Mouse (Mus musculus): ENCODE measurements at regions not wholly inside any gene's neighbourhood (a gene's known extent, or its start where the extent isn't known, plus 50 kb on each side); places are given as distances from the start of the nearest gene placed in this dataset.

GRCm38 (mm10) chr1:193626924-193627849 is 257.1 kb upstream of the Camk1g start:
- DNase-seq (ENCODE audit: low read depth, low spot score): no peak
- 75% methylated on average over 16 of the region's 16 CpGs for WGBS

GRCm38 (mm10) chr1:193625101-193625956 is 255.2 kb upstream of the Camk1g start:
- 27% methylated on average over 9 of the region's 9 CpGs for WGBS
- no peak for DNase-seq (ENCODE audit: low read depth, low spot score)

GRCm38 (mm10) chr1:193623571-193623970 is 253.5 kb upstream of the Camk1g start:
- DNase-seq (ENCODE audit: low read depth, low spot score): no peak
- WGBS: 49% methylated on average over 3 of the region's 3 CpGs

- 60% methylated on average over 8 of the region's 8 CpGs for WGBS
- DNase-seq (ENCODE audit: low read depth, low spot score): no peak
Measured at GRCm38 (mm10) chr1:193618250-193618649, 248.2 kb upstream of the Camk1g start.

GRCm38 (mm10) chr1:193610471-193610870 is 240.4 kb upstream of the Camk1g start:
- 73% methylated on average over 4 of the region's 4 CpGs for WGBS
- DNase-seq (ENCODE audit: low read depth, low spot score): no peak

- WGBS: 35% methylated on average over 4 of the region's 4 CpGs
- no peak for DNase-seq (ENCODE audit: low read depth, low spot score)
Measured at GRCm38 (mm10) chr1:193599895-193600294, 229.8 kb upstream of the Camk1g start.

GRCm38 (mm10) chr1:193599163-193599562 is 229.1 kb upstream of the Camk1g start:
- DNase-seq (ENCODE audit: low read depth, low spot score): no peak

GRCm38 (mm10) chr1:193590301-193590829 is 220.3 kb upstream of the Camk1g start:
- 35% methylated on average over 5 of the region's 5 CpGs for WGBS
- DNase-seq (ENCODE audit: low read depth, low spot score): no peak

More at GRCm38 (mm10) chr1:193599163-193599562, 229.1 kb upstream of the Camk1g start:
- 46% methylated on average over 1 of the region's 1 CpGs for WGBS

- 36% methylated on average over 12 of the region's 12 CpGs for WGBS
- peak; percentile 14 for DNase-seq (ENCODE audit: low read depth, low spot score)
Measured at GRCm38 (mm10) chr1:193588477-193589464, 218.7 kb upstream of the Camk1g start.

GRCm38 (mm10) chr1:193587317-193587716 is 217.2 kb upstream of the Camk1g start:
- no peak for DNase-seq (ENCODE audit: low read depth, low spot score)
- 81% methylated on average over 2 of the region's 2 CpGs for WGBS

GRCm38 (mm10) chr1:193586896-193587295 is 216.8 kb upstream of the Camk1g start:
- 66% methylated on average over 6 of the region's 6 CpGs for WGBS
- no peak for DNase-seq (ENCODE audit: low read depth, low spot score)

- no peak for DNase-seq (ENCODE audit: low read depth, low spot score)
- WGBS: 82% methylated on average over 2 of the region's 2 CpGs
Measured at GRCm38 (mm10) chr1:193583791-193584190, 213.7 kb upstream of the Camk1g start.

GRCm38 (mm10) chr1:193580393-193580792 is 210.3 kb upstream of the Camk1g start:
- 61% methylated on average over 4 of the region's 4 CpGs for WGBS
- DNase-seq (ENCODE audit: low read depth, low spot score): no peak

- DNase-seq (ENCODE audit: low read depth, low spot score): no peak
- 95% methylated on average over 3 of the region's 3 CpGs for WGBS
Measured at GRCm38 (mm10) chr1:193579671-193580070, 209.6 kb upstream of the Camk1g start.

- DNase-seq (ENCODE audit: low read depth, low spot score): no peak
- WGBS: 87% methylated on average over 2 of the region's 2 CpGs
Measured at GRCm38 (mm10) chr1:193578661-193579175, 208.6 kb upstream of the Camk1g start.

- WGBS: 51% methylated on average over 2 of the region's 2 CpGs
Measured at GRCm38 (mm10) chr1:193577821-193578220, 207.7 kb upstream of the Camk1g start.

GRCm38 (mm10) chr1:193575986-193576713 is 206.1 kb upstream of the Camk1g start:
- WGBS: 11% methylated on average over 12 of the region's 12 CpGs

More at GRCm38 (mm10) chr1:193577821-193578220, 207.7 kb upstream of the Camk1g start:
- DNase-seq (ENCODE audit: low read depth, low spot score): no peak

GRCm38 (mm10) chr1:193572827-193573226 is 202.7 kb upstream of the Camk1g start:
- DNase-seq (ENCODE audit: low read depth, low spot score): no peak
- WGBS: 73% methylated on average over 2 of the region's 2 CpGs

More at GRCm38 (mm10) chr1:193575986-193576713, 206.1 kb upstream of the Camk1g start:
- peak; percentile 21 for DNase-seq (ENCODE audit: low read depth, low spot score)

All from large intestine, adult 2 months (tissue).